Mouse (Mus musculus): ENCODE measurements at regions not wholly inside any gene's neighbourhood (a gene's known extent, or its start where the extent isn't known, plus 50 kb on each side); places are given as distances from the start of the nearest gene placed in this dataset.

GRCm38 (mm10) chr3:134105112-134105511, 131.2 kb upstream of the Cxxc4 start:
- no peak for DNase-seq (ENCODE audit: low spot score in 2 of 2)

- DNase-seq (ENCODE audit: low spot score in 2 of 2), result no peak
Observed at GRCm38 (mm10) chr3:134105567-134105966, 130.7 kb upstream of the Cxxc4 start.

- DNase-seq (ENCODE audit: low spot score in 2 of 2), result no peak
Observed at GRCm38 (mm10) chr3:134114501-134114900, 121.8 kb upstream of the Cxxc4 start.

- DNase-seq (ENCODE audit: low spot score in 2 of 2), result no peak
Observed at GRCm38 (mm10) chr3:134115007-134115406, 121.3 kb upstream of the Cxxc4 start.

GRCm38 (mm10) chr3:134118898-134119297, 117.4 kb upstream of the Cxxc4 start:
- no peak for DNase-seq (ENCODE audit: low spot score in 2 of 2)

GRCm38 (mm10) chr3:134124982-134125381, 111.3 kb upstream of the Cxxc4 start:
- DNase-seq (ENCODE audit: low spot score in 2 of 2), result no peak

GRCm38 (mm10) chr3:134130412-134130811, 105.9 kb upstream of the Cxxc4 start:
- DNase-seq (ENCODE audit: low spot score in 2 of 2), result no peak

GRCm38 (mm10) chr3:134145251-134145650, 91.0 kb upstream of the Cxxc4 start:
- DNase-seq (ENCODE audit: low spot score in 2 of 2), result no peak

- no peak for DNase-seq (ENCODE audit: low spot score in 2 of 2)
Observed at GRCm38 (mm10) chr3:134145935-134146334, 90.3 kb upstream of the Cxxc4 start.

- DNase-seq (ENCODE audit: low spot score in 2 of 2), result peak; percentile 35
Observed at GRCm38 (mm10) chr3:134146373-134147224, 89.7 kb upstream of the Cxxc4 start.

- no peak for DNase-seq (ENCODE audit: low spot score in 2 of 2)
Observed at GRCm38 (mm10) chr3:134162288-134162687, 74.0 kb upstream of the Cxxc4 start.

- DNase-seq (ENCODE audit: low spot score in 2 of 2), result no peak
Observed at GRCm38 (mm10) chr3:134169922-134170321, 66.4 kb upstream of the Cxxc4 start.

GRCm38 (mm10) chr3:134172357-134172756, 63.9 kb upstream of the Cxxc4 start:
- DNase-seq (ENCODE audit: low spot score in 2 of 2), result no peak

- no peak for DNase-seq (ENCODE audit: low spot score in 2 of 2)
Observed at GRCm38 (mm10) chr3:134178491-134179054, 57.7 kb upstream of the Cxxc4 start.

GRCm38 (mm10) chr3:134184042-134184441, 52.2 kb upstream of the Cxxc4 start:
- no peak for DNase-seq (ENCODE audit: low spot score in 2 of 2)

All from left cerebral cortex, adult 9 months (tissue).